Mouse (Mus musculus) forebrain, embryonic 13.5 days (tissue): Measurements from ENCODE around the gene Acnat1. TPM values are rescaled to one million over a fixed set of nuclear protein-coding genes. Genes with fewer than 3 reads are reported as not detected.
"Not testable (repeated sequence)": the region's sequence is repeated elsewhere in the genome, so short reads cannot be mapped to it uniquely, and the experiment has no call there.

ENCODE experiments used
- ATAC-seq: fragments of 200-750 bp; cut with Nextera tagmentation; 2 replicates; pipeline ENCODE4 v1.8.0; 2017
- H3K27ac ChIP-seq: fragments of 300-500 bp; sonication (generic); 2 replicates; pipeline ENCODE4 v1.5.1; 2015; ENCODE audit warnings: inconsistent platforms, mild to moderate bottlenecking, moderate library complexity
- H3K27me3 ChIP-seq: fragments of 300-500 bp; sonication (generic); 2 replicates; pipeline ENCODE4 v1.6.1; 2015; ENCODE audit warnings: mild to moderate bottlenecking, inconsistent platforms
- H3K36me3 ChIP-seq: fragments of 300-500 bp; sonication (generic); 2 replicates; pipeline ENCODE4 v1.6.1; 2015; ENCODE audit warnings: mild to moderate bottlenecking, inconsistent platforms; ENCODE audit not compliant: poor library complexity, severe bottlenecking
- H3K4me1 ChIP-seq: fragments of 300-500 bp; sonication (generic); 2 replicates; pipeline ENCODE4 v1.6.1; 2015; ENCODE audit warnings: inconsistent platforms
- H3K4me2 ChIP-seq: fragments of 300-500 bp; sonication (generic); 2 replicates; pipeline ENCODE4 v1.6.1; 2015; ENCODE audit warnings: inconsistent platforms, mild to moderate bottlenecking, moderate library complexity
- H3K4me3 ChIP-seq: fragments of 300-500 bp; sonication (generic); 2 replicates; pipeline ENCODE4 v1.5.1; 2015; ENCODE audit warnings: mild to moderate bottlenecking, inconsistent platforms
- H3K9ac ChIP-seq: fragments of 300-500 bp; sonication (generic); 2 replicates; pipeline ENCODE4 v1.6.1; 2015; ENCODE audit warnings: mild to moderate bottlenecking, inconsistent platforms
- H3K9me3 ChIP-seq: fragments of 300-500 bp; sonication (generic); replicated peaks from 2 replicates; pipeline ENCODE4 v1.6.1; 2016; ENCODE audit warnings: inconsistent platforms
- WGBS: fragments of 180-500 bp; shearing (Covaris S2); methylation state at CpG from one replicate; pipeline ENCODE4 v1.1.7; 2015; 5-methylcytosine and 5-hydroxymethylcytosine counted together
- polyA plus RNA-seq: library from polyadenylated mRNA; unstranded; fragments of >200 nt; fragmentation: Nextera tagmentation; extraction: Ambion mirVana; gene quantifications from 2 replicates; pipeline ENCODE4 v1.2.1, GENCODE M21; 2015

The Acnat1 gene
- polyA plus RNA-seq, 1 experiment from 2014 or later, result not detected

- H3K9me3 ChIP-seq, H3K9ac ChIP-seq, H3K36me3 ChIP-seq, ATAC-seq, H3K4me2 ChIP-seq, H3K4me3 ChIP-seq, H3K27ac ChIP-seq, H3K27me3 ChIP-seq, H3K4me1 ChIP-seq: not testable (repeated sequence)
- WGBS, result 81% methylated on average over 3 of the region's 3 CpGs
Measured at GRCm38 (mm10) chr4:49485934-49486650, 12.4 kb upstream of the Acnat1 start.

DNA sequence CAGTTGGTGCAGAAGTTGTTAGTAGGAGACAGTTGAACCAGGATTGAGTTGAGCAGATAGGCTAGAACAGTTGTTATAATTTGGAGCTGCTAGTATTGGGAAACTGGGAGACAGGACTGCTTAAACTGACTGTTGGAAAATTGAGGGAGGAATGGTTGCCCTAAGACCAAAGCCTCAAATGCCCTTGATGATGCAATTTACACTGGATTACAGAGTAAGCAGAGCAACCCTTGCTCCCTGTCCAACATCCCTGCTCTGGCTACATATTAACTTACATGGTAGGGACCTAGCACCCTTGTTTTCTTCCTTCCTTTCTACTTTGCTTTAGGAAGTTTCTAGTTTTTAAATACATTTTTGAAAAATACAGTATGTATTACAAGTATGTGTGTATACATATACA, 11.7 kb upstream of the Acnat1 start:
- Histone ChIP-seq H3K4me2 (no peak overlapping the region), H3K4me1 (no peaks in the 10 kb centered on the region), H3K27me3 (no peaks in the 10 kb centered on the region), H3K9me3 (no peaks in the 10 kb centered on the region), H3K27ac (no peak overlapping the region), H3K9ac (no peak overlapping the region), H3K36me3 (no peaks in the 10 kb centered on the region), H3K4me3 (no peak overlapping the region)
- no peak for ATAC-seq

- H3K27ac ChIP-seq, result no peak overlapping the region
- 68% methylated on average over 3 of the region's 3 CpGs for WGBS
- H3K9me3 ChIP-seq, result no peaks in the 10 kb centered on the region
- H3K4me3 ChIP-seq, result no peak overlapping the region
- no peak overlapping the region for H3K4me2 ChIP-seq
- no peaks in the 10 kb centered on the region for H3K36me3 ChIP-seq
- no peak for ATAC-seq
- H3K27me3 ChIP-seq, result no peaks in the 10 kb centered on the region
- H3K4me1 ChIP-seq, result 0 out of 2 replicates have a peak, but pooled peaks cover 5% of the 10 kb centered on the region
- H3K9ac ChIP-seq, result no peak overlapping the region
Measured at GRCm38 (mm10) chr4:49480896-49481295, 7.2 kb upstream of the Acnat1 start.

DNA sequence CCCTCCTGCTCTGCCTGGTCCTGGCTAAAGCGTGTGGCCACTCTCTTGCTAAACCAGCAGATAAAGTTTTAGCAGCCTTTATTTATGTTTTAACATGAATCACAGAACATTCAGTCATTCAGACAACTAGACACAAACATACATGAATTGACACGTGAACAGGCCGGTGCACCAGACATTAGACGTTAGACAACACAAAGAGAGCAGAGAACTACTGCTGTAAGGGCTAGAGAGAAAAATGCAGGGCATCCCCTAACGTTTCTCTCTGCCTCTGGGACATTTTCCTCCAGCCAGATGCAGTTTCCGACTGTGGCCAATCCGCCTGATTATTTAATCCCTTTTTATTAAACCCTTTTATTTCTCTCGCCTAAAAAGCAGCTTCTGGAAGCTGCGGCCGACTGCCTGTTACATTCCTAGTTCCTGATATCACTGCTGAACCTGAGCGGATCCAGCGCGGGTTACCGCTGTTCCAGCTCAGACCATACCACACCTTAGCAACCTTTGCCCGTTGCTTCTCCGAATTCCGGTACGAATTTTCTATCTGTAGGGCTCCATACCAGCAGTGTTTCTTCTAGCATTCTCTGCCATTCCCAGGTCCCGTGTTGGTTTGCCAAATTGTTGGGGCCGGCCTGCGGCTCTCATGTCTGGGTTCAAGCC, 6.5 kb upstream of the Acnat1 start:
- Histone ChIP-seq H3K36me3 (no peaks in the 10 kb centered on the region), H3K9ac (no peak overlapping the region), H3K9me3 (no peaks in the 10 kb centered on the region), H3K27ac (no peak overlapping the region), H3K4me2 (peak overlapping the region; percentile 7; the same call in 1 of the 2 replicates), H3K27me3 (no peaks in the 10 kb centered on the region), H3K4me3 (no peak overlapping the region), H3K4me1 (0 out of 2 replicates have a peak, but pooled peaks cover 5% of the 10 kb centered on the region)
- ATAC-seq, result no peak
- WGBS, result 25% methylated on average over 21 of the region's 21 CpGs

GRCm38 (mm10) chr4:49479035-49479434, 5.3 kb upstream of the Acnat1 start:
- not testable (repeated sequence) for H3K9me3 ChIP-seq, H3K36me3 ChIP-seq, H3K4me3 ChIP-seq, H3K27me3 ChIP-seq, ATAC-seq, H3K9ac ChIP-seq, H3K4me2 ChIP-seq, H3K4me1 ChIP-seq, H3K27ac ChIP-seq
- WGBS, result 12% methylated on average over 2 of the region's 2 CpGs

DNA sequence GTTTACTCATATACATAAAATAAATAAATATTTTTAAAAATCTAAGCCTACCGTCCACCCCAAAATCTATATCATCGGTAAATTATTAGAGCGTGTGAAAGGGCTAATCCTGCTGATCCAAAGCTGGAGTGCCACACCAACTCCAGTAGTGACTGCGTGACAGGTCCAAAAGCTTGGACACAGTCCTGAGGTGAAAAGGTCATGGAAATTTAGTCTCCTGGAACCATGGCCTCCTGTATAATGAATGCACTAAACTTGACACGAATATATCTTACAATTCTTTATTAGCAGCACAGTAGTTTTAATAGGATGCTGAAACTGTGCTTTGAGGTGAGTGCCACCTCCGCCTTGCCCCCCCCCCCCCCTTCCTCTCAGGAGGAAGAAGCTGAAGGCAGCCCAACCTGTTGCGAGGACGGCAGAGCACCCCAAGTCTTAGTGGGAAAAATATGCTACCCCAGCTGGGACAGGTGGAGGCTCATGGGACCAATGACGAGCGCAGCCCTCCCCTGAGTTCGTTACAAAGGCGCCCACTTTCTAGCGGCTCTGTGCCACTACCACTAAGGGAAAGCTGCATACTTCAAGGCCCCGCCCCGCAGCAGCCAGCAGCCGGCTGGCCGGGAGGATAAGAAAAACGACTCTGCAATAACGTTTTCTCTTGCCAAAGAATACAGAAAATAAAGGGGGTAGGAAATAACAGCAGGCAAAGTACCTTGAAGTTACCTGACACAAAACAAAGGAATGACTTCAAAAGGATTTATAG, 4.6 kb upstream of the Acnat1 start:
- Histone ChIP-seq H3K9me3 (no peaks in the 10 kb centered on the region), H3K36me3 (no peaks in the 10 kb centered on the region), H3K27ac (no peak overlapping the region), H3K9ac (no peak overlapping the region; the same call in 1 of the 2 replicates), H3K27me3 (no peaks in the 10 kb centered on the region), H3K4me1 (0 out of 2 replicates have a peak, but pooled peaks cover 5% of the 10 kb centered on the region), H3K4me3 (peak overlapping the region; percentile 24; the same call in 1 of the 2 replicates), H3K4me2 (peak overlapping the region; percentile 55)
- ATAC-seq, result peak; percentile 81; the same call in 1 of the 2 replicates
- whole genome bisulfite sequencing, result 19% methylated on average over 19 of the region's 19 CpGs

DNA sequence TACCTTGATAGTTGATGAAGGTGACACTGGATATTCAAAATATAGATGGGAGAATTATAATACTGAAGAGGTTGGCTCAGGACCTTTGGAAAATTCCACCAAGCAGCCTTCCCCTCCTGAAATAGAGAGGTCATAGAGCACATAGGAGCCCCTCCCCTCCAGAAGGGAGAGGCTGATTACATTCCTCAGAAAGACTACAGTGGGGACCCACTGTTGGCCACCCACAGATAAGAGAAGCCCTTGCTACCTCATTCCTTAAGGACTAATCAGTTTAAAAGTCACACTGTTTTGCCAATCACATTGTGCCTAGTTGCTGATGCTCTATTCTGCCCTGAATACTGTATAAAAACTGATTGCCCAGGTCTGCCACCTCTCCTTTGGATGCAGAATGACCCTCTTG, 871 bp upstream of the Acnat1 start:
- no peak overlapping the region for H3K4me2 ChIP-seq
- no peak overlapping the region for H3K9ac ChIP-seq
- H3K4me1 ChIP-seq, result 0 out of 2 replicates have a peak, but pooled peaks cover 5% of the 10 kb centered on the region
- H3K4me3 ChIP-seq, result no peak overlapping the region
- H3K9me3 ChIP-seq, result no peaks in the 10 kb centered on the region
- H3K36me3 ChIP-seq, result no peaks in the 10 kb centered on the region
- H3K27me3 ChIP-seq, result no peaks in the 10 kb centered on the region
- H3K27ac ChIP-seq, result no peak overlapping the region
- no peak for ATAC-seq

DNA sequence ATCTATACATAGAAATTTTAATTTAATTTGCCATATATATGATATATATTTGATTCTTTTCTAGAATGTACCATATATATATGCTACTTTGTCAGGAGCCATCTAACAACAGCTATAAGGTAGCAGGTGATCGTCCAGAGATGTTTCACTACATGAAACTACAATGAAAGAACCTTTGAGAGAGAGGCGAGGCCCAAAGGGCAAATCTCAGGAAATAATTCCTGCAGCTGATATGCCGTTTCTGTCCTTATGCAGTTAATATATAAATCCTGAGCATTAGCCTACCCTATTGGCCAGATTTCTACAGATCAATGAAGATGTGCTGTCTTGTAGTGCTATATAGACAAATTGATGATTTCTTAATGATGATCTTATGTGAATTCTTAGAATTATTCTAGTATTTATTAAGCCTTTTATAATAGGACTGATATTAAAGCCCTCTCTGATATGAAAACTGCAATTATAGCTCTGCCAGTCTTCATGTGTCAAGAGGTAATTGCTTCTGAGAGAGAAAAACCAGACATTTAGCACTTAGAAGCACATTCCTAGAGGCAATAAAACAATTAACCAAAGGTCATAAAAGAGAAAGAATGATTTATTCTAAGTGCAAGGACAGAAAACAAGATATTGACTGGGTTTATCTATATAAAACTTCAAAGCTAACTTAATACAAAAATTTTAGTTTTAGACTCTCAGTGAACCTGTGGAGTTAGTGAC, 4.1 kb downstream of the Acnat1 start:
- no peak overlapping the region for H3K27ac ChIP-seq
- H3K4me3 ChIP-seq, result no peak overlapping the region
- H3K9me3 ChIP-seq, result 0 out of 2 replicates have a peak, but pooled peaks cover 4% of the 10 kb centered on the region
- H3K36me3 ChIP-seq, result no peaks in the 10 kb centered on the region
- no peak for ATAC-seq
- no peaks in the 10 kb centered on the region for H3K27me3 ChIP-seq
- no peak overlapping the region for H3K9ac ChIP-seq
- H3K4me1 ChIP-seq, result no peaks in the 10 kb centered on the region
- H3K4me2 ChIP-seq, result no peak overlapping the region
- 87% methylated on average over 3 of the region's 3 CpGs for WGBS

DNA sequence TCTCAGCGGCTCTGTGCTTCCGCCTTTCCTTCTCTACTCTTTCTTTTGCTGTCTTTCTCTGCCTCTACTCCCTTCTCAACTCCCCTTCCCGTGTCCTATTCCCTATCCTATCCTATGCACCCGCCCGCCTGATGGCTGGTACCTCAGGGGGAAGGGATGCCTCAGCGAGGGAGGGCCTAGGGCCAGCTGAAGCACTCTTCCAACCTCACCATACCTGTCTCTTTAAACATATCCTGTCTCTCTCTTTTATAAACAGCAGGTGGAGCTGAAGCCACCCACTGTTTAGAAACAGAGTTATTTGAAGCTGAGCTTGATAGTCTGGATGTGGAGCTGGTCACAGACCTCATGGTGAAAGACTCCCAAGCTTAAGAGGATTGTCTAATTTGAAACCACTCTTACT, 6.4 kb downstream of the Acnat1 start:
- ATAC-seq, result no peak
- 92% methylated on average over 6 of the region's 6 CpGs for WGBS
- Histone ChIP-seq H3K9ac (no peak overlapping the region), H3K4me2 (no peak overlapping the region), H3K4me3 (no peak overlapping the region), H3K9me3 (0 out of 2 replicates have a peak, but pooled peaks cover 4% of the 10 kb centered on the region), H3K27me3 (no peaks in the 10 kb centered on the region), H3K4me1 (no peaks in the 10 kb centered on the region), H3K27ac (no peak overlapping the region), H3K36me3 (no peaks in the 10 kb centered on the region)

DNA sequence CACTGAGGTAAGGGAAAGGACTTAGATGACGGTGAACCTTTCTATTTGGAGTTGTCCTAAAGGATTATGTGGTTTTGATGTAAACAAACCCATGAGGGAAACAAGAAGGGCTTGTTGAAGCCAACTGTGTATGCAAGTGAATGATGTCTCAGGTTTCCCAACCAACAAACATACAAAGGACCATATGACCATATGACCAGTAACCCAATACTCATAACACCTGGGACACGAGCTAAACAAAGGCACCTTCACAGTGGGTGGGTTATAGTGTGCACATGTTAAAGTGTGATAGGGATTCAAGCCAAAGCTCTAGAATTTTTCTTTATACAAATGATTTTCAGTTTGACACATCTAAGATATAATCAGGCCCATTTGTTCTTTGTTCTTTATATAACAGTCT, 17.5 kb downstream of the Acnat1 start:
- H3K9me3 ChIP-seq, result no peaks in the 10 kb centered on the region
- WGBS, result 74% methylated on average over 2 of the region's 2 CpGs
- no peak overlapping the region for H3K27ac ChIP-seq
- H3K36me3 ChIP-seq, result no peaks in the 10 kb centered on the region
- no peak for ATAC-seq
- no peak overlapping the region for H3K4me2 ChIP-seq
- H3K27me3 ChIP-seq, result no peaks in the 10 kb centered on the region
- no peak overlapping the region for H3K4me3 ChIP-seq
- no peak overlapping the region for H3K9ac ChIP-seq
- no peaks in the 10 kb centered on the region for H3K4me1 ChIP-seq

- no peak for ATAC-seq
- WGBS, result 85% methylated on average over 1 of the region's 1 CpGs
- Histone ChIP-seq H3K27me3 (no peaks in the 10 kb centered on the region), H3K36me3 (no peaks in the 10 kb centered on the region), H3K9me3 (no peaks in the 10 kb centered on the region), H3K27ac (no peak overlapping the region), H3K4me1 (no peaks in the 10 kb centered on the region), H3K4me2 (no peak overlapping the region), H3K4me3 (no peak overlapping the region), H3K9ac (no peak overlapping the region)
Measured at GRCm38 (mm10) chr4:49451848-49452551, 21.7 kb downstream of the Acnat1 start.
